Mouse (Mus musculus): Measurements from ENCODE around the gene Mpdz. TPM values are rescaled to one million over a fixed set of nuclear protein-coding genes. Genes with fewer than 3 reads are reported as not detected.

Gene Mpdz
- polyA plus RNA-seq, 1 experiment = 10.1 TPM

GRCm38 (mm10) chr4:81389263-81389662 lies 53.4 kb downstream of the Mpdz start:
- Histone ChIP-seq H3K27me3 (ENCODE audit: control insufficient read depth, insufficient read depth, insufficient read length) (no peaks in the 10 kb centered on the region), H3K4me2 (ENCODE audit: low read depth) (no peak overlapping the region), H3ac (ENCODE audit: control insufficient read depth, insufficient read length) (no peak overlapping the region), H3K4me3 (no peak overlapping the region), H3K79me2 (ENCODE audit: control insufficient read depth, insufficient read depth) (no peaks in the 10 kb centered on the region), H3K36me3 (ENCODE audit: control insufficient read depth, insufficient read depth) (no peaks in the 10 kb centered on the region)
- TF ChIP-seq MAX (IDR thresholded peaks at IDR 0.05; ENCODE audit: low read depth) = no peak
- TF ChIP-seq USF1 (IDR thresholded peaks at IDR 0.05; ENCODE audit: low read depth) = no peak
- no peak for TF ChIP-seq E2F4 (IDR thresholded peaks at IDR 0.05; ENCODE audit: insufficient read depth)
- TF ChIP-seq POLR2A (IDR thresholded peaks at IDR 0.05; ENCODE audit: insufficient read length, low read depth) = no peak
- no peak for TF ChIP-seq MYOD1 (IDR thresholded peaks at IDR 0.05; ENCODE audit: control insufficient read depth in 1 of 3, insufficient read length in 2 of 3, low read depth in 2 of 3)
- no peak for TF ChIP-seq MYOG (IDR thresholded peaks at IDR 0.05; ENCODE audit: control insufficient read depth in 1 of 3, insufficient read depth in 1 of 3, insufficient read length in 2 of 3, low read depth in 2 of 3)
- TF ChIP-seq TCF3 (IDR thresholded peaks at IDR 0.05; ENCODE audit: insufficient read length, low read depth) = no peak
- TF ChIP-seq TCF12 (IDR thresholded peaks at IDR 0.05; ENCODE audit: insufficient read depth, poor library complexity, severe bottlenecking) = no peak
- no peak for TF ChIP-seq CEBPB (IDR thresholded peaks at IDR 0.05; ENCODE audit: insufficient read depth, poor library complexity, severe bottlenecking)

GRCm38 (mm10) chr4:81387644-81388043 lies 55.0 kb downstream of the Mpdz start:
- Histone ChIP-seq H3K27me3 (ENCODE audit: control insufficient read depth, insufficient read depth, insufficient read length) (no peaks in the 10 kb centered on the region), H3K4me2 (ENCODE audit: low read depth) (no peak overlapping the region), H3K4me3 (no peak overlapping the region), H3K79me2 (ENCODE audit: control insufficient read depth, insufficient read depth) (no peaks in the 10 kb centered on the region), H3ac (ENCODE audit: control insufficient read depth, insufficient read length) (no peak overlapping the region), H3K36me3 (ENCODE audit: control insufficient read depth, insufficient read depth) (no peaks in the 10 kb centered on the region)
- no peak for TF ChIP-seq USF1 (IDR thresholded peaks at IDR 0.05; ENCODE audit: low read depth)
- no peak for TF ChIP-seq MYOD1 (IDR thresholded peaks at IDR 0.05; ENCODE audit: control insufficient read depth in 1 of 3, insufficient read length in 2 of 3, low read depth in 2 of 3)
- no peak for TF ChIP-seq TCF3 (IDR thresholded peaks at IDR 0.05; ENCODE audit: insufficient read length, low read depth)
- no peak for TF ChIP-seq MYOG (IDR thresholded peaks at IDR 0.05; ENCODE audit: control insufficient read depth in 1 of 3, insufficient read depth in 1 of 3, insufficient read length in 2 of 3, low read depth in 2 of 3)
- no peak for TF ChIP-seq REST (IDR thresholded peaks at IDR 0.05; ENCODE audit: insufficient read depth, insufficient read length)
- no peak for TF ChIP-seq E2F4 (IDR thresholded peaks at IDR 0.05; ENCODE audit: insufficient read depth)

GRCm38 (mm10) chr4:81372355-81372754 lies 70.3 kb downstream of the Mpdz start:
- TF ChIP-seq USF1 (IDR thresholded peaks at IDR 0.05; ENCODE audit: low read depth) = no peak
- no peak for TF ChIP-seq POLR2A (IDR thresholded peaks at IDR 0.05; ENCODE audit: insufficient read length, low read depth)
- TF ChIP-seq SRF (IDR thresholded peaks at IDR 0.05; ENCODE audit: control insufficient read depth, insufficient read length, low read depth) = no peak
- TF ChIP-seq MYOG (IDR thresholded peaks at IDR 0.05; ENCODE audit: control insufficient read depth in 1 of 3, insufficient read depth in 1 of 3, insufficient read length in 2 of 3, low read depth in 2 of 3) = no peak
- TF ChIP-seq TCF12 (IDR thresholded peaks at IDR 0.05; ENCODE audit: insufficient read depth, poor library complexity, severe bottlenecking) = no peak
- TF ChIP-seq MYOD1 (IDR thresholded peaks at IDR 0.05; ENCODE audit: control insufficient read depth in 1 of 3, insufficient read length in 2 of 3, low read depth in 2 of 3) = no peak
- no peak for TF ChIP-seq CEBPB (IDR thresholded peaks at IDR 0.05; ENCODE audit: insufficient read depth, poor library complexity, severe bottlenecking)
- TF ChIP-seq MAX (IDR thresholded peaks at IDR 0.05; ENCODE audit: low read depth) = no peak
- TF ChIP-seq POLR2AphosphoS2 (IDR thresholded peaks at IDR 0.05; ENCODE audit: insufficient read length, low read depth) = no peak
- TF ChIP-seq REST (IDR thresholded peaks at IDR 0.05; ENCODE audit: insufficient read depth, insufficient read length) = no peak
- no peak overlapping the region for H3ac ChIP-seq (ENCODE audit: control insufficient read depth, insufficient read length)
- H3K79me2 ChIP-seq (ENCODE audit: control insufficient read depth, insufficient read depth) = no peaks in the 10 kb centered on the region
- H3K36me3 ChIP-seq (ENCODE audit: control insufficient read depth, insufficient read depth) = peaks cover 13% of the 10 kb centered on the region
- H3K27me3 ChIP-seq (ENCODE audit: control insufficient read depth, insufficient read depth, insufficient read length) = no peaks in the 10 kb centered on the region
- H3K4me3 ChIP-seq = no peak overlapping the region
- no peak overlapping the region for H3K4me2 ChIP-seq (ENCODE audit: low read depth)

- Histone ChIP-seq H3K4me3 (no peak overlapping the region), H3ac (ENCODE audit: control insufficient read depth, insufficient read length) (no peak overlapping the region), H3K36me3 (ENCODE audit: control insufficient read depth, insufficient read depth) (peaks cover 9% of the 10 kb centered on the region), H3K4me2 (ENCODE audit: low read depth) (no peak overlapping the region), H3K79me2 (ENCODE audit: control insufficient read depth, insufficient read depth) (no peaks in the 10 kb centered on the region), H3K27me3 (ENCODE audit: control insufficient read depth, insufficient read depth, insufficient read length) (no peaks in the 10 kb centered on the region)
- TF ChIP-seq POLR2AphosphoS2 (IDR thresholded peaks at IDR 0.05; ENCODE audit: insufficient read length, low read depth) (no peak), MYOD1 (IDR thresholded peaks at IDR 0.05; ENCODE audit: control insufficient read depth in 1 of 3, insufficient read length in 2 of 3, low read depth in 2 of 3) (no peak), TCF3 (IDR thresholded peaks at IDR 0.05; ENCODE audit: insufficient read length, low read depth) (no peak), REST (IDR thresholded peaks at IDR 0.05; ENCODE audit: insufficient read depth, insufficient read length) (no peak), TCF12 (IDR thresholded peaks at IDR 0.05; ENCODE audit: insufficient read depth, poor library complexity, severe bottlenecking) (no peak), USF1 (IDR thresholded peaks at IDR 0.05; ENCODE audit: low read depth) (no peak), E2F4 (IDR thresholded peaks at IDR 0.05; ENCODE audit: insufficient read depth) (no peak), CEBPB (IDR thresholded peaks at IDR 0.05; ENCODE audit: insufficient read depth, poor library complexity, severe bottlenecking) (no peak), MAX (IDR thresholded peaks at IDR 0.05; ENCODE audit: low read depth) (no peak), SRF (IDR thresholded peaks at IDR 0.05; ENCODE audit: control insufficient read depth, insufficient read length, low read depth) (no peak), MYOG (IDR thresholded peaks at IDR 0.05; ENCODE audit: control insufficient read depth in 1 of 3, insufficient read depth in 1 of 3, insufficient read length in 2 of 3, low read depth in 2 of 3) (no peak)
These were observed 91.2 kb downstream of the Mpdz start for GRCm38 (mm10) chr4:81351368-81351767.

- no peak overlapping the region for H3K4me2 ChIP-seq (ENCODE audit: low read depth)
- no peaks in the 10 kb centered on the region for H3K27me3 ChIP-seq (ENCODE audit: control insufficient read depth, insufficient read depth, insufficient read length)
- H3K4me3 ChIP-seq = no peak overlapping the region
- TF ChIP-seq POLR2AphosphoS2 (IDR thresholded peaks at IDR 0.05; ENCODE audit: insufficient read length, low read depth) = no peak
- TF ChIP-seq E2F4 (IDR thresholded peaks at IDR 0.05; ENCODE audit: insufficient read depth) = no peak
- no peak for TF ChIP-seq TCF3 (IDR thresholded peaks at IDR 0.05; ENCODE audit: insufficient read length, low read depth)
- TF ChIP-seq POLR2A (IDR thresholded peaks at IDR 0.05; ENCODE audit: insufficient read length, low read depth) = no peak
- no peak for TF ChIP-seq MYOD1 (IDR thresholded peaks at IDR 0.05; ENCODE audit: control insufficient read depth in 1 of 3, insufficient read length in 2 of 3, low read depth in 2 of 3)
- no peak for TF ChIP-seq USF1 (IDR thresholded peaks at IDR 0.05; ENCODE audit: low read depth)
- TF ChIP-seq MAX (IDR thresholded peaks at IDR 0.05; ENCODE audit: low read depth) = no peak
- no peak for TF ChIP-seq MYOG (IDR thresholded peaks at IDR 0.05; ENCODE audit: control insufficient read depth in 1 of 3, insufficient read depth in 1 of 3, insufficient read length in 2 of 3, low read depth in 2 of 3)
- no peak for TF ChIP-seq SRF (IDR thresholded peaks at IDR 0.05; ENCODE audit: control insufficient read depth, insufficient read length, low read depth)
- TF ChIP-seq REST (IDR thresholded peaks at IDR 0.05; ENCODE audit: insufficient read depth, insufficient read length) = no peak
- no peak for TF ChIP-seq CEBPB (IDR thresholded peaks at IDR 0.05; ENCODE audit: insufficient read depth, poor library complexity, severe bottlenecking)
- no peak for TF ChIP-seq TCF12 (IDR thresholded peaks at IDR 0.05; ENCODE audit: insufficient read depth, poor library complexity, severe bottlenecking)
- no peaks in the 10 kb centered on the region for H3K79me2 ChIP-seq (ENCODE audit: control insufficient read depth, insufficient read depth)
- H3K36me3 ChIP-seq (ENCODE audit: control insufficient read depth, insufficient read depth) = peaks cover 4% of the 10 kb centered on the region
- H3ac ChIP-seq (ENCODE audit: control insufficient read depth, insufficient read length) = no peak overlapping the region
These were observed 94.0 kb downstream of the Mpdz start for GRCm38 (mm10) chr4:81348646-81349045.

Data from myocyte (in vitro differentiated cells).